Comparison of ENCODE assay signal across 8 mouse cellular contexts in genomic region chr4:142070840-142071239, GRCm38 (mm10). TPM values are rescaled to one million over a fixed set of nuclear protein-coding genes. Genes with fewer than 3 reads are reported as not detected.
A peak's percentile ranks its signal among the peaks of the same experiment; 100 is the strongest.
DNase-seq lines count a peak whose midpoint lies in the region; ATAC-seq and TF ChIP-seq lines count a peak whose summit lies in the region.

No protein-coding gene starts in this region.

- TF ChIP-seq EP300 in lung, postnatal 0 days (IDR thresholded peaks at IDR 0.05): no peak

- WGBS in lung, postnatal 0 days: 20% methylated on average over 8 of the region's 8 CpGs
- 11% methylated on average over 8 of the region's 8 CpGs for WGBS in liver, embryonic 12.5 days (ENCODE audit: insufficient replicate concordance)

- H3K4me1 ChIP-seq in lung, postnatal 0 days (ENCODE audit: insufficient read depth, low read depth, low read length): peaks cover 5% of the 10 kb centered on the region; the same call in 1 of the 2 replicates
- peaks cover 49% of the 10 kb centered on the region for H3K4me1 ChIP-seq in liver, embryonic 12.5 days

- H3K36me3 ChIP-seq in lung, postnatal 0 days (ENCODE audit: insufficient read depth, low read length): no peaks in the 10 kb centered on the region
- H3K36me3 ChIP-seq in liver, embryonic 12.5 days: no peaks in the 10 kb centered on the region

- no peak for TF ChIP-seq CTCF in lung, postnatal 0 days (IDR thresholded peaks at IDR 0.05)

- H3K27ac ChIP-seq in lung, postnatal 0 days (ENCODE audit: low read length): no peak overlapping the region; the same call in 1 of the 2 replicates
- H3K27ac ChIP-seq in liver, embryonic 12.5 days: peak overlapping the region; percentile 53; the same call in 1 of the 2 replicates

- no peak overlapping the region for H3K4me2 ChIP-seq in lung, postnatal 0 days (replicated peaks; ENCODE audit: low read depth, low read length)
- no peak overlapping the region for H3K4me2 ChIP-seq in liver, embryonic 12.5 days

- no peak overlapping the region for H3K9ac ChIP-seq in lung, postnatal 0 days (replicated peaks; ENCODE audit: low read depth)
- H3K9ac ChIP-seq in liver, embryonic 12.5 days: no peak overlapping the region

- DNase-seq in cerebellum, postnatal 10 days: peak; percentile 46 to 49
- no peak for DNase-seq in cerebellum, postnatal 36 days
- peak; percentile 70 for DNase-seq in lung, postnatal 0 days (ENCODE audit: low spot score)
- no peak for DNase-seq in lung, postnatal 14 days
- no peak for DNase-seq in thymus, adult 18-20 months
- DNase-seq in right cerebral cortex, postnatal 36 days (ENCODE audit: low spot score in 2 of 2): no peak
- no peak for DNase-seq in right cerebral cortex, adult 18-20 months

- ATAC-seq in lung, postnatal 0 days: peak; percentile 53
- ATAC-seq in liver, embryonic 12.5 days: no peak

- H3K9me3 ChIP-seq in lung, postnatal 0 days (ENCODE audit: low read length): no peaks in the 10 kb centered on the region
- no peaks in the 10 kb centered on the region for H3K9me3 ChIP-seq in liver, embryonic 12.5 days (replicated peaks)

- no peak overlapping the region for H3K4me3 ChIP-seq in lung, postnatal 0 days (ENCODE audit: low read depth, low read length)
- no peak overlapping the region for H3K4me3 ChIP-seq in liver, embryonic 12.5 days

- no peaks in the 10 kb centered on the region for H3K27me3 ChIP-seq in lung, postnatal 0 days (replicated peaks; ENCODE audit: insufficient read depth, low read length)
- peaks cover 51% of the 10 kb centered on the region for H3K27me3 ChIP-seq in liver, embryonic 12.5 days (replicated peaks)

RNA-seq across cellular contexts. Expression of gene Tmem51, which starts 13.3 kb away (rescaled TPM):
- 18.9 and 22.1 TPM in 2 replicates for polyA plus RNA-seq in lung, postnatal 0 days (2015; fragmentation: Nextera tagmentation; extraction: Ambion mirVana)
- 14.0 and 15.5 TPM in 2 replicates for polyA plus RNA-seq in liver, embryonic 12.5 days (2016; fragmentation: Nextera tagmentation; extraction: Ambion mirVana)

RNA-seq across cellular contexts. Expression of gene Fhad1, which starts 56.0 kb away (rescaled TPM):
- polyA plus RNA-seq in lung, postnatal 0 days (2015; fragmentation: Nextera tagmentation; extraction: Ambion mirVana): 6.5 and 8.3 TPM in 2 replicates
- polyA plus RNA-seq in liver, embryonic 12.5 days (2016; fragmentation: Nextera tagmentation; extraction: Ambion mirVana): 0.61 and 0.96 TPM in 2 replicates

Comparison
In these comparisons a context has a peak if more than half of its experiments do, and no peak if none do; other contexts are left out.
1. DNase-seq: peak in cerebellum, postnatal 10 days (2 of 2) and lung, postnatal 0 days (single experiment); none in cerebellum, postnatal 36 days (0 of 2), lung, postnatal 14 days (single experiment), thymus, adult 18-20 months (0 of 2), right cerebral cortex, postnatal 36 days (0 of 2) and right cerebral cortex, adult 18-20 months (single experiment).